Mouse (Mus musculus) heart, postnatal 10 days (tissue): ENCODE data around the gene Safb. TPM values are rescaled to one million over a fixed set of nuclear protein-coding genes. Genes with fewer than 3 reads are reported as not detected.
"Not testable (repeated sequence)": the region's sequence is repeated elsewhere in the genome, so short reads cannot be mapped to it uniquely, and the experiment has no call there.

Experiments used
- DNase-seq, 2 experiments: peaks; one replicate each; pipeline ENCODE4 v3.0.0; 2021
- intact Hi-C: fragments of 180-260 bp; cut with DNase I; formaldehyde crosslinking; loops from one replicate; pipeline ENCODE4 v1.15.1; 2025
- total RNA-seq, 2 experiments: library from RNA; stranded (reverse); gene quantifications; 2 replicates each; pipeline ENCODE4 v1.2.3; 2021

Gene Safb
- total RNA-seq, 2 experiments from 2014 or later = 96.8 to 97.6 TPM

DNA sequence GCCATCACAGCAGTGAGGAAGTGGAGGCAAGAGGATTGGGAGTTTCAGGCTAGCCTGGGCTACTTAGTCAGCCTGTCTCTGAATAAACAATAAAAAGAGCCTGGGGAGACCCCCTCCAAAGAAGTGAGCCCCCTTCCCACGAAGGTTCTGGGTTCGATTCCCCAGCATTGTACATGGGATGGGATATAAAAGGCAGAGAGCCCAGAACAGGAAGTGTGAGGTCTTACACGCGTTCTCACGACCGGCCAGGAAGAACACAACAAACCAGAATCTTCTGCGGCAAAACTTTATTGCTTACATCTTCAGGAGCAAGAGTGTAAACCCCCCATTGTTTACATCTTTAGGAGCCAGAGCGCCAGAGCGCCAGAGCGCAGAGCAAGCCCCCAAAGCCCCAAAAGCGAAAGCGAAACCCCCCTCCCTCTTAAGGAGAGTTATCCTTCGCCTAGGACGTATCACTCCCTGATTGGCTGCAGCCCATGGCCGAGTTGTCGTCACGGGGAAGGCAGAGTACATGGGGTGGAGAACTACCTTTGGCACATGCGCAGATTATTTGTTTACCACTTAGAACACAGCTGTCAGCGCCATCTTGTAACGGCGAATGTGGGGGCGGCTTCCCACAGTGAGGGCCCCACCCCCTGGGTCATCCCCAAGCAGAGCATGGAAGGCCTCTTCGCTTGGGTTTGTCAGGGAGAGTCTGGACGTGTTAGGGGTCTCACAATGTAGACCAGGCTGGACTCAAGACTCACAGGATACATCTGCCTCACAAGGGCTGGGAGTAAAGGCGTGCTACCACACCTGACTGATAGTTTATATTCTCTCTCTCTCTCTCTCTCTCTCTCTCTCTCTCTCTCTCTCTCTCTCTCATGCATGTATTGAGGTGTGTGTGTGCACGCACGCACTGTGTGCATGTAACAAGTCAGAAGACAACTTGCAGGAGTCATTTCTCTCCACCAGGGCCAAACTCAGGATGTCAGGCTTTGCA is 45.5 kb downstream of the Safb start:
- DNase-seq = not testable (repeated sequence)
- intact Hi-C loops = loop anchor here (5.0 kb wide), 1 partner anchor 37 kb away; no protein-coding TSS in a partner anchor

- intact Hi-C loops = no loop called here
- no peak for DNase-seq
Observed at GRCm38 (mm10) chr17:56631807-56632206, 47.2 kb downstream of the Safb start.

DNA sequence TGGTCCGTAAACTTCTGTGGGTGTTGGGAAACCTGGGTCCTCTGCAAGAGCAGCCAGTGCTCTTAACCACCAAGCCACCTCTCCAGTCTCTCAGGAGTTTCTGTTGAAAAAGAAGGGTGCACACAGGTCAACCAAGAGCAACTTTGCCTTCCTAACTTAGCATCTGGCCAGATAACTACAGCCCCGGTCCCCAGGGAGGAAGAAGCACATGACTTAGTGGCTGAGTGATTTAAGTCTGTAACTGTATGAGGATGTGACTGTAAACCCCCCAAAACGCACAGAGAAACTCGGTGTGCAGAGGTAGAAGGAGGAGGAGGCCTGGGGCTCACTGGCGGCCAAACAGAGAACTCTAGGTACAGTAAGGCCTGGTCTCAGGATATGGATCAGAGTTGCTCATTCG is 49.4 kb downstream of the Safb start:
- intact Hi-C loops = no loop called here
- DNase-seq = no peak

DNA sequence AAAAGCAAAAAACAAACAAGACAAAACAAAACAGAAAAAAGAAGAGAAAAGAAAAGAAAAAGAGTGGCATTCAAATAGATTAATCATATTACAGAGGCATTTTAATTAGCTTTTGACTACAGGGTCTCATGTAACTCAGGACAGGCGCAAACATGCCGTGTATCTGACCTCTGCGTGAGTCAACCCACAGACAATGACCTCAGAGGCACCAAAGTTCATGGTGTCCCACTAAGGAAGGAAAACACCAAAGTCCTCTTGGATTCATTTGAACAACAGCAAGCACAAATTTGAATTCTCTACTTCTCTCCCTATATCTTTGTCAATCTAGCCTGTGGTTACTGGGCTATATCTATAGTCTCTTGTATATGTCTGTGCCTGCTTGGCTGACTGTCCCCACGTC is 58.6 kb downstream of the Safb start:
- intact Hi-C loops = no loop called here
- DNase-seq = no peak

GRCm38 (mm10) chr17:56647546-56647945 is 62.9 kb downstream of the Safb start:
- intact Hi-C loops = no loop called here
- no peak for DNase-seq

- intact Hi-C loops = no loop called here
- no peak for DNase-seq
Observed at GRCm38 (mm10) chr17:56651801-56652200, 67.2 kb downstream of the Safb start.

DNA sequence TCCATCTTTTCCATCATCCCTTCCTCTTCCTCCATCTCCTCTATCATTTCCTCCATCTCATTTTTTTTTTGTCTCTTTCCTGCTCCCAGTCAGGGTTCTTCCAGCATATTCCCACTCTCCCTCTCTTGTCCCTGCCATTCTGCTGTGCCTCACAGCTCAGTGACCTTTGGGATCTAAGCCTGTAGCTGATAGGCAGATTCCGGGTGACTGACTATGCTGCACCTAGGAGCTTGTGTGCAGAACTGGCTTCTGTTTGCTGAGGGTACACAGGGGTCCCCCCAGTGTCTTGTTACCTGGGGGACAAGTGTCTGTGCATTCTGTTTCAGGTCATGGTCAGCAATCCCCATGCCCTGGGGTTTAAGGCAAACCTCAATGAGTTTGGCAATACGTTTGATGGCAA is 70.1 kb downstream of the Safb start:
- intact Hi-C loops = no loop called here
- no peak for DNase-seq

GRCm38 (mm10) chr17:56655311-56655710 is 70.7 kb downstream of the Safb start:
- DNase-seq = no peak
- intact Hi-C loops = no loop called here

Other genes starting within 250 kb of the Safb start
- 10 to 100 TPM; 87.3 to 92.3 TPM for gene Ptprs, start 108.3 kb upstream of the Safb start, total RNA-seq
- gene Znrf4, start 72.4 kb upstream of the Safb start, total RNA-seq = not detected
- under 1 TPM in 1 of 2 experiments, not detected in 1; 0.60 TPM for gene Gm20219, start 30.4 kb upstream of the Safb start, total RNA-seq
- gene Safb2, start 240 bp upstream of the Safb start, total RNA-seq = 10 to 100 TPM; 55.7 to 56.8 TPM
- 100 to 1,000 TPM; 338 to 370 TPM for gene 2410015M20Rik, start 24.9 kb downstream of the Safb start, total RNA-seq
- gene Rpl36, start 28.6 kb downstream of the Safb start, total RNA-seq = 100 to 1,000 TPM; 862 to 893 TPM
- gene Lonp1, start 42.1 kb downstream of the Safb start, total RNA-seq = 10 to 100 TPM; 93.9 to 99.2 TPM
- under 1 TPM in 1 of 2 experiments, not detected in 1; 0.22 TPM for gene Catsperd, start 43.3 kb downstream of the Safb start, total RNA-seq
- gene Ranbp3, start 88.5 kb downstream of the Safb start, total RNA-seq = 10 to 100 TPM; 48.1 to 52.9 TPM
- gene Ndufa11, start 132.9 kb downstream of the Safb start, total RNA-seq = 100 to 1,000 TPM; 794 to 859 TPM
- 1 to 10 TPM; 5.4 to 9.8 TPM for gene Vmac, start 133.2 kb downstream of the Safb start, total RNA-seq
- gene Nrtn, start 172.7 kb downstream of the Safb start, total RNA-seq = 10 to 100 TPM; 19.0 to 21.0 TPM
- gene Dus3l, start 179.9 kb downstream of the Safb start, total RNA-seq = 10 to 100 TPM; 21.0 to 23.0 TPM
- under 1 TPM; 0.27 to 0.43 TPM for gene Prr22, start 185.4 kb downstream of the Safb start, total RNA-seq
- 10 to 100 TPM in 1 of 2 experiments, 1 to 10 TPM in 1; 6.5 to 10.5 TPM for gene Rfx2, start 246.2 kb downstream of the Safb start, total RNA-seq